Mouse (Mus musculus) forebrain, embryonic 16.5 days (tissue): ENCODE data around the gene Fam69b. TPM values are rescaled to one million over a fixed set of nuclear protein-coding genes. Genes with fewer than 3 reads are reported as not detected.
A peak's percentile ranks its signal among the peaks of the same experiment; 100 is the strongest.

Experiments
- ATAC-seq: fragments of 200-750 bp; cut with Nextera tagmentation; 2 replicates; pipeline ENCODE4 v1.8.0; 2017; ENCODE audit warnings: mild to moderate bottlenecking, moderate library complexity
- H3K27ac ChIP-seq: fragments of 300-500 bp; sonication (generic); 2 replicates; pipeline ENCODE4 v1.5.1; 2014; ENCODE audit warnings: low read length, control low read depth
- H3K27me3 ChIP-seq: fragments of 300-500 bp; sonication (generic); replicated peaks from 2 replicates; pipeline ENCODE4 v1.6.1; 2014; ENCODE audit warnings: low read length; ENCODE audit not compliant: control insufficient read depth, insufficient read depth
- H3K36me3 ChIP-seq: fragments of 300-500 bp; sonication (generic); 2 replicates; pipeline ENCODE4 v1.6.1; 2014; ENCODE audit not compliant: control insufficient read depth, insufficient read depth
- H3K4me1 ChIP-seq: fragments of 300-500 bp; sonication (generic); replicated peaks from 2 replicates; pipeline ENCODE4 v1.6.1; 2014; ENCODE audit warnings: low read length; ENCODE audit not compliant: control insufficient read depth, insufficient read depth
- H3K4me2 ChIP-seq: fragments of 300-500 bp; sonication (generic); 2 replicates; pipeline ENCODE4 v1.6.1; 2014; ENCODE audit warnings: mild to moderate bottlenecking, low read length, control low read depth
- H3K4me3 ChIP-seq: fragments of 300-500 bp; sonication (generic); replicated peaks from 2 replicates; pipeline ENCODE4 v1.5.1; 2014; ENCODE audit warnings: mild to moderate bottlenecking, low read length, control low read depth
- H3K9ac ChIP-seq: fragments of 300-500 bp; sonication (generic); replicated peaks from 2 replicates; pipeline ENCODE4 v1.6.1; 2014; ENCODE audit warnings: low read depth, low read length, control low read depth
- H3K9me3 ChIP-seq: fragments of 300-500 bp; sonication (generic); 2 replicates; pipeline ENCODE4 v1.6.1; 2016; ENCODE audit warnings: low read length; ENCODE audit not compliant: control insufficient read depth
- WGBS: fragments of 180-500 bp; shearing (Covaris S2); extraction: QIAGEN DNeasy Blood & Tissue Kit; methylation state at CpG from one replicate; pipeline ENCODE4 v1.1.7; 2014; 5-methylcytosine and 5-hydroxymethylcytosine counted together
- polyA plus RNA-seq: library from polyadenylated mRNA; unstranded; fragments of >200 nt; fragmentation: Nextera tagmentation; extraction: Ambion mirVana; gene quantifications from 2 replicates; pipeline ENCODE4 v1.2.1, GENCODE M21; 2015

Gene Fam69b
- polyA plus RNA-seq, 1 experiment from 2014 or later, result 125 TPM

DNA sequence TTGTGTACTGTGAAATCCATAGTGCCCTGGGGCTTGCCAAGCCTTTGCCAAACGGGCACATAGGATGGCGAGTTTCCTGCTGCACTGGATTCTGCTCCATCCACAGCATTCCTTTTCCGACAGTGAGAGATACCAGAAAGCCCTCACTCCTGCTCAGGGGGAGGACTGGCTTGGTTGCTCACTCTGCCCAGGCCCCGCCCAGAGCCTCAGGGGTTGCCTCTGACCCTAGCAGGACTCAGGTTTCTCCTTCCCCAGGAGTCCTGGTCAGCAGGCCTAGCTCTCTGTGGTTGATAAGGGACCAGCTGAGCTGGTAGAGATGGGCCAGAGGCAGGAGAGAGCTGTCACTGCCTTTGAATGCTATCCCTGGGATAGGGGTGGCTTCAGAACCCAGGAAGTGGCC is 39.7 kb upstream of the Fam69b start:
- H3K27ac ChIP-seq, result no peak overlapping the region
- H3K4me3 ChIP-seq, result 0 out of 2 replicates have a peak overlapping the region, but pooled peaks have one; percentile 9
- H3K4me1 ChIP-seq, result peaks cover 12% of the 10 kb centered on the region
- no peaks in the 10 kb centered on the region for H3K27me3 ChIP-seq
- no peak overlapping the region for H3K4me2 ChIP-seq
- H3K36me3 ChIP-seq, result no peaks in the 10 kb centered on the region
- no peak for ATAC-seq
- no peaks in the 10 kb centered on the region for H3K9me3 ChIP-seq
- H3K9ac ChIP-seq, result no peak overlapping the region
- WGBS, result 53% methylated on average over 4 of the region's 4 CpGs

- Histone ChIP-seq H3K9ac (no peak overlapping the region), H3K27me3 (no peaks in the 10 kb centered on the region), H3K4me1 (peaks cover 12% of the 10 kb centered on the region), H3K4me2 (no peak overlapping the region), H3K4me3 (no peak overlapping the region), H3K36me3 (no peaks in the 10 kb centered on the region), H3K27ac (no peak overlapping the region), H3K9me3 (no peaks in the 10 kb centered on the region)
- WGBS, result 89% methylated on average over 10 of the region's 10 CpGs
- ATAC-seq, result no peak
These were observed 39.0 kb upstream of the Fam69b start for GRCm38 (mm10) chr2:26589284-26589683.

GRCm38 (mm10) chr2:26590282-26590681 is 38.0 kb upstream of the Fam69b start:
- Histone ChIP-seq H3K36me3 (no peaks in the 10 kb centered on the region), H3K9ac (no peak overlapping the region), H3K4me1 (peaks cover 12% of the 10 kb centered on the region), H3K4me2 (no peak overlapping the region), H3K27ac (no peak overlapping the region), H3K27me3 (no peaks in the 10 kb centered on the region), H3K4me3 (no peak overlapping the region), H3K9me3 (no peaks in the 10 kb centered on the region)
- ATAC-seq, result no peak
- 95% methylated on average over 7 of the region's 7 CpGs for WGBS

- no peak overlapping the region for H3K4me2 ChIP-seq
- WGBS, result 83% methylated on average over 7 of the region's 7 CpGs
- no peak overlapping the region for H3K9ac ChIP-seq
- no peak overlapping the region for H3K4me3 ChIP-seq
- no peaks in the 10 kb centered on the region for H3K9me3 ChIP-seq
- ATAC-seq, result no peak
- no peak overlapping the region for H3K27ac ChIP-seq
- H3K4me1 ChIP-seq, result peaks cover 12% of the 10 kb centered on the region
- no peaks in the 10 kb centered on the region for H3K36me3 ChIP-seq
- no peaks in the 10 kb centered on the region for H3K27me3 ChIP-seq
These were observed 37.3 kb upstream of the Fam69b start for GRCm38 (mm10) chr2:26590962-26591361.

- H3K4me1 ChIP-seq, result peaks cover 10% of the 10 kb centered on the region
- no peak for ATAC-seq
- no peak overlapping the region for H3K4me3 ChIP-seq
- no peak overlapping the region for H3K4me2 ChIP-seq
- H3K27ac ChIP-seq, result no peak overlapping the region
- H3K9me3 ChIP-seq, result no peaks in the 10 kb centered on the region
- H3K27me3 ChIP-seq, result no peaks in the 10 kb centered on the region
- 84% methylated on average over 12 of the region's 12 CpGs for WGBS
- no peaks in the 10 kb centered on the region for H3K36me3 ChIP-seq
- H3K9ac ChIP-seq, result no peak overlapping the region
These were observed 36.8 kb upstream of the Fam69b start for GRCm38 (mm10) chr2:26591416-26591815.

GRCm38 (mm10) chr2:26593211-26594021 is 34.8 kb upstream of the Fam69b start:
- Histone ChIP-seq H3K9me3 (no peaks in the 10 kb centered on the region), H3K4me1 (no peaks in the 10 kb centered on the region), H3K27me3 (no peaks in the 10 kb centered on the region), H3K27ac (no peak overlapping the region), H3K9ac (no peak overlapping the region), H3K4me3 (no peak overlapping the region), H3K4me2 (no peak overlapping the region), H3K36me3 (no peaks in the 10 kb centered on the region)
- ATAC-seq, result no peak
- 74% methylated on average over 9 of the region's 9 CpGs for WGBS

DNA sequence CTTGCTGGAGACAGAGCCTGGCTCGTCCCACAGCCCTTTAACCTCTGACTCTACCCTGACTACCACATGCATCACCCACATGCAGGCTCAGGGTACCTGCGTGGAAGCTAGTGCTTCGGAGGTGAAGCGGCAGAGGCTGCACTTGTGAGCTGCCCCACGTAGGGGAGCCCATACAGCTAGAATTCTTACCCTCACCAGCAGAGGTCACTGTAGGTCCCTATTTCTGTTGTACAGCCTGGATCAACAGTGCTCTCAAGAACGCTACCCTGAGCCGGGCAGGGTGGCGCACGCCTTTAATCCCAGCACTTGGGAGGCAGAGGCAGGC is 34.3 kb upstream of the Fam69b start:
- ATAC-seq, result no peak
- no peaks in the 10 kb centered on the region for H3K9me3 ChIP-seq
- WGBS, result 71% methylated on average over 9 of the region's 9 CpGs
- H3K9ac ChIP-seq, result no peak overlapping the region
- H3K36me3 ChIP-seq, result no peaks in the 10 kb centered on the region
- no peak overlapping the region for H3K4me2 ChIP-seq
- no peak overlapping the region for H3K27ac ChIP-seq
- H3K27me3 ChIP-seq, result no peaks in the 10 kb centered on the region
- no peak overlapping the region for H3K4me3 ChIP-seq
- H3K4me1 ChIP-seq, result no peaks in the 10 kb centered on the region

- Histone ChIP-seq H3K9ac (no peak overlapping the region), H3K4me3 (no peak overlapping the region), H3K9me3 (no peaks in the 10 kb centered on the region), H3K36me3 (no peaks in the 10 kb centered on the region), H3K4me1 (no peaks in the 10 kb centered on the region), H3K27ac (no peak overlapping the region), H3K27me3 (no peaks in the 10 kb centered on the region), H3K4me2 (no peak overlapping the region)
- no peak for ATAC-seq
- 87% methylated on average over 7 of the region's 7 CpGs for WGBS
These were observed 33.8 kb upstream of the Fam69b start for GRCm38 (mm10) chr2:26594461-26594933.

DNA sequence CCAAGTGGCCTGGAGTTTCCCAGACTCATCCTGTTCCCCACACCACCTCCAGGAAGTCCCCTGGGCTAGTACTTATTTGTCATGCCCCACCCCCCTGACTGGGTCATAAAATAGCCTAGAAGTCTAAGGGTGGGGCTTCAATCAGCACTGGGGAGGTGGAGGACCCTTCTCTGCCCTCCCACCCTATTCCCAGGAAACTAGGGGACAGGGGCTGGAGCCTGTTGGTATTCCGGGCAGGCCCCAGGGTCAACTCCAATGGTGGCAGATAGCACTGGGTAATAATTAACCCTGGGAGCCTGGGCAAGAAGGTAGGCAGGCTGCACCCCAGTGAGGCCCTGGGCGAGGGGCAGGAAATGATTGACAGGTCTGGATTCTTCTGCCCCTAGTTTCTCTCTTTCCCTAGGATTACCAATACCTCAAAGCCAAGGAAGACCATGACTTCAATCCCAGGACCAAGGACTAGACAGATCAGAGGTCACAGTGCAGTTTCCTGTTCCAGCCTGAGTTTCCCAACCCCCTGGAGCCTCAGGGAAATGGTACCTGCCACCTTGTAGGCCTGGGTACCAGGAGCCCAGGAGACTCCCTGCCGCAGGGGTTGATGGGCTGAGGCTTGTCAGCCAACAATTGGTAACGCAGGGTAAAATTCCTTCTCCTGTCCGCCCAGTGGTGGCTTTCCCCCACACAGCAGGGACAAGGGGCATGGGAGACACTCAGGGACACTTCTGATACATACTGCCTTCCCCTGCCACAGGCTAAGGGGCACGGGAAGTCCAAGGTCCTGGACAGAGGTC is 33.1 kb upstream of the Fam69b start:
- no peak overlapping the region for H3K4me2 ChIP-seq
- 79% methylated on average over 6 of the region's 6 CpGs for WGBS
- no peaks in the 10 kb centered on the region for H3K9me3 ChIP-seq
- H3K36me3 ChIP-seq, result no peaks in the 10 kb centered on the region
- no peak overlapping the region for H3K27ac ChIP-seq
- no peaks in the 10 kb centered on the region for H3K27me3 ChIP-seq
- H3K9ac ChIP-seq, result no peak overlapping the region
- H3K4me3 ChIP-seq, result no peak overlapping the region
- no peaks in the 10 kb centered on the region for H3K4me1 ChIP-seq
- no peak for ATAC-seq
